Mouse (Mus musculus): ENCODE measurements around the gene Nlrp4c. TPM values are rescaled to one million over a fixed set of nuclear protein-coding genes. Genes with fewer than 3 reads are reported as not detected.
"Not testable (repeated sequence)": the region's sequence is repeated elsewhere in the genome, so short reads cannot be mapped to it uniquely, and the experiment has no call there.

The Nlrp4c gene
- 0.05 TPM in 1 of 2 replicates, not detected in the other for polyA plus RNA-seq (2016; fragmentation: Nextera tagmentation; extraction: Ambion mirVana)

DNA sequence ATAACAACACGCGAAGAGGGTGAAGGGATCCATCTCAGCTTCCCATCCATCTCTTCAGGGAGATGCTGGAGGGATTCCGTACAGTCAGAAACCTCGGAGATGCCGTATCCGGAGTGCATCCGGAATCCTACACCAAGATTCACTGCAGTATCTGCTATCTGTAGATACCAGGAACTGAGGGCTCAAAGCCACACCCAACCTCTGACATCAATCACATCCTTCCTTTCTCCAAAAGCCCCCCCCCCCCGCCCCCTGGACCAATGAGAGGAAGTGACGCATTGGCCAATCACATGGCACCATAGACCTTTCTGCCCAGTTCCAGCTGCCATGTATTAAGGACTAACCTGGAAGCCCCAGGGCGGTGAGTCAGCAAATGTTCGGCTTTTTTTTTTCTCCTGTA lies at the start of gene Nlrp4c:
Nlrp4c (plus strand) TSS at position 301 of the 400 bp plus-strand sequence.
- 85% methylated on average over 11 of the region's 11 CpGs for WGBS
- peaks cover 49% of the 10 kb centered on the region; the same call in 1 of the 2 replicates for H3K9me3 ChIP-seq

GRCm38 (mm10) chr7:6010910-6011309 lies 34.1 kb upstream of the Nlrp4c start, which contains the start of gene Vmn1r65:
Vmn1r65 (minus strand) TSS chr7:6011010.
- Histone ChIP-seq H3K27ac (replicated peaks) (no peak within 1 kb of the TSS), H3K4me1 (no peaks in the 10 kb centered on the region), H3K9me3 (peaks cover 52% of the 10 kb centered on the region), H3K36me3 (replicated peaks) (no peaks in the 10 kb centered on the region), H3K27me3 (replicated peaks; ENCODE audit: low read depth, poor library complexity, severe bottlenecking) (no peaks in the 10 kb centered on the region), H3K4me3 (no peak within 1 kb of the TSS)
- WGBS = 96% methylated on average over 1 of the region's 1 CpGs
- DNase-seq (ENCODE audit: low spot score) = no peak

More for the DNA sequence above, at the start of gene Nlrp4c:
- H3K4me3 ChIP-seq = no peak within 1 kb of the TSS
- H3K4me1 ChIP-seq = no peaks in the 10 kb centered on the region
- H3K27me3 ChIP-seq (replicated peaks; ENCODE audit: low read depth, poor library complexity, severe bottlenecking) = no peaks in the 10 kb centered on the region
- no peak for DNase-seq (ENCODE audit: low spot score)
- H3K36me3 ChIP-seq (replicated peaks) = no peaks in the 10 kb centered on the region
- H3K27ac ChIP-seq (replicated peaks) = no peak within 1 kb of the TSS

DNA sequence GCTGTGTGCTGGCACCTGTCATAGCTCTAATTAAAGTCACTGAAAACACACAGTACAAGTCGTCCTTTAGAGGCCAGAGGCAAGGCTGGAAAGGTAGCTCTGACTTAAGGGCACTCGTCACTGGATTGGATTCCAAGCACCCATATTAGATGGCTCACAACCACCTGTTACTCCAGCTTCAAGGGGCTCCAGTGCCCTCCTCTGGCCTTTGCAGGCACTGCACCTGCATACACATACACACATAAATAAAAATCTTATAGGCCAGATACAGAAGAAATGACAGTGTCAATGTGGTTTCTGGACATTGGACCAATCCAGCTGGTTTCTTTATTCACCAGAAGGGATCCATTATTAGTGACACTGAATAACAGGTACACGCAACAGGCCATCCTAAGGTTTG lies 74.5 kb downstream of the Nlrp4c start:
- no peak for DNase-seq (ENCODE audit: low spot score)
- H3K9me3 ChIP-seq = peaks cover 8% of the 10 kb centered on the region; the same call in 1 of the 2 replicates
- no peaks in the 10 kb centered on the region for H3K4me1 ChIP-seq
- no peaks in the 10 kb centered on the region for H3K36me3 ChIP-seq (replicated peaks)
- no peak overlapping the region for H3K27ac ChIP-seq (replicated peaks)
- no peak overlapping the region for H3K4me3 ChIP-seq
- H3K27me3 ChIP-seq (replicated peaks; ENCODE audit: low read depth, poor library complexity, severe bottlenecking) = no peaks in the 10 kb centered on the region
- 76% methylated on average over 3 of the region's 3 CpGs for WGBS

DNA sequence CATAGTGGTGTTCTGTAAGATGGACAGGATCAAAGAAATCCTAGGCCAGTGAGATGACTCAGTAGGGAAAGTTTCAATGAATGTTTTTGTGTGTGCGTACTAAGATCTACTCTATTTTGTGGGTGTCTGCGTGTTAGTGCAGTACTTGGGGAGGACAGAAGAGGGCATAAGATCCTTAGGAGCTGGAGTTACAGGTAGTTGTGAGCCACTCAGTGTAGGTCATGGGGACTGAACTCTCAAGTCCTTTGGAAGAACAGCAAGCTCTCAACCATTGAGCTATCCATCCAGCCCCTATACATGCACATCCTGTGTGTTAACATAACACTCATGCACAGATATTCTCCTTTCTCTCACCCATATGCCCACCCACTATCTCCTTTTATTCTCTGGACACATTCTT lies 75.1 kb downstream of the Nlrp4c start:
- not testable (repeated sequence) for H3K9me3 ChIP-seq; H3K27ac ChIP-seq (replicated peaks); DNase-seq (ENCODE audit: low spot score); H3K4me1 ChIP-seq; H3K27me3 ChIP-seq (replicated peaks; ENCODE audit: low read depth, poor library complexity, severe bottlenecking); H3K36me3 ChIP-seq (replicated peaks); H3K4me3 ChIP-seq
- 80% methylated on average over 2 of the region's 2 CpGs for WGBS

GRCm38 (mm10) chr7:6121128-6121527 lies 76.2 kb downstream of the Nlrp4c start:
- H3K27ac ChIP-seq (replicated peaks); H3K4me3 ChIP-seq; H3K36me3 ChIP-seq (replicated peaks); H3K9me3 ChIP-seq; DNase-seq (ENCODE audit: low spot score); H3K27me3 ChIP-seq (replicated peaks; ENCODE audit: low read depth, poor library complexity, severe bottlenecking); H3K4me1 ChIP-seq: not testable (repeated sequence)
- WGBS = 72% methylated on average over 1 of the region's 1 CpGs

DNA sequence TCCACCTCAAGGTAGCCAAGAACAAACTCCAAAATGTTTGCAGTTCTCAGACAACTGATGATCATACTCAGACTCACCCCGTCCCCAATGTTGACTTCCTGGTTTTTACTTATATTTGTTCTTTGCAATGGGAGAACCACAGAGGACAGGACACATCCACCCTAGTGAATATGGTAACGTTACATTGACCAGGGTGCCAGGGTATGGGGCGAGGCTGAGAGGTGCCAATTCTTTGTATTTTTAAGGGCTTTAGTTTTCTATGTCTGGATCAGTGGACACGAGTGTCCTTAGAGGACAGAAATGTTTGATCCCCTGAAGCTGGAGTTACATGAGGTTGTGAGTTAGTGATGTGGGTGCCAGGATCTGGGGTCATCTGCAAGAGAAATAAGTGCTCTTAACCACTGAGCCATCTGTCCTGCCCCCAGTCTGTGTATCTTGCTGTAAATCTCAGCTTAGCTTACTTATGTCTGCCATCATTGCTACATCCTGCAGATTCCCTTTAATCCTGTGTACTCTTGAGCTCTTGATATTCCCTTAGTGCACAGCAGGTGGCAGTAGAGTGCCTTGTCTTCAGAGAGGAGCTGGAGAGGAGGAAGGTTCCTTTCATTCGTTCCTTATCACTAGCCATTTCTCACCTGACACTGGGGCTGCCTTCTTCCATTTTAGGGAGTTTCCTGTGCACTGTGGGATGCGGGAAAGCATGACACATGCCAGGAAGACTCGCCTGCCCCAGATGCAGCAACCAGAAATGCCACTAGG lies 81.9 kb downstream of the Nlrp4c start:
- DNase-seq (ENCODE audit: low spot score) = peak; percentile 61
- Histone ChIP-seq H3K9me3 (peaks cover 5% of the 10 kb centered on the region; the same call in 1 of the 2 replicates), H3K27me3 (replicated peaks; ENCODE audit: low read depth, poor library complexity, severe bottlenecking) (no peaks in the 10 kb centered on the region), H3K36me3 (replicated peaks) (peaks cover 19% of the 10 kb centered on the region), H3K4me3 (no peak overlapping the region), H3K4me1 (no peaks in the 10 kb centered on the region), H3K27ac (replicated peaks) (no peak overlapping the region)
- WGBS = 39% methylated on average over 7 of the region's 7 CpGs

GRCm38 (mm10) chr7:6130346-6130745 lies 85.4 kb downstream of the Nlrp4c start:
- H3K27me3 ChIP-seq (replicated peaks; ENCODE audit: low read depth, poor library complexity, severe bottlenecking) = no peaks in the 10 kb centered on the region
- H3K27ac ChIP-seq (replicated peaks) = no peak overlapping the region
- DNase-seq (ENCODE audit: low spot score) = peak; percentile 44
- peaks cover 27% of the 10 kb centered on the region for H3K9me3 ChIP-seq
- H3K4me1 ChIP-seq = no peaks in the 10 kb centered on the region
- WGBS = 48% methylated on average over 4 of the region's 4 CpGs
- no peak overlapping the region for H3K4me3 ChIP-seq
- peaks cover 54% of the 10 kb centered on the region for H3K36me3 ChIP-seq (replicated peaks)

- H3K4me3 ChIP-seq = no peak overlapping the region
- no peaks in the 10 kb centered on the region for H3K27me3 ChIP-seq (replicated peaks; ENCODE audit: low read depth, poor library complexity, severe bottlenecking)
- no peaks in the 10 kb centered on the region for H3K4me1 ChIP-seq
- DNase-seq (ENCODE audit: low spot score) = no peak
- 87% methylated on average over 30 of the region's 30 CpGs for WGBS
- H3K27ac ChIP-seq (replicated peaks) = no peak overlapping the region
- peaks cover 27% of the 10 kb centered on the region for H3K9me3 ChIP-seq
- H3K36me3 ChIP-seq (replicated peaks) = peaks cover 75% of the 10 kb centered on the region
These were observed 87.7 kb downstream of the Nlrp4c start for GRCm38 (mm10) chr7:6132646-6133045.

DNA sequence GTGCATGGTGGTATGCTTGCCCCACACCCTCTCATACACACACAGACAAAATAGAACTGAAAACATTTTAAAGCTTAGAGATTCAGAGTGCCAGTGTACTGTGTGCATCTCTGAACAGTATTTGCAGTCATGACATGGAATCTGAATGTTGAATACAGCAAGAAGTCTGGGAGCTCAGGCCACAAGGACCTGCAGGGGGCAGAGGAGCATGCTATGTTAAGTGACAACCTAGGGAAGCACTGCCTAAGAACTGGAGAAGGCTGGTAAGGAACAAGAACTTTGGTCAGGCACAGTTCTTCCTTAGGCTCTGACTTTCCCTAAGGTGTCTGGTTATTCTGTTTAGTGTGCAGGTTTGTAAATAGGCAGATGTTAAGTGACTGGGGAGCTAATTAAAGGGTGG lies 91.5 kb downstream of the Nlrp4c start:
- H3K9me3 ChIP-seq = peaks cover 26% of the 10 kb centered on the region
- no peak overlapping the region for H3K27ac ChIP-seq (replicated peaks)
- peaks cover 91% of the 10 kb centered on the region for H3K36me3 ChIP-seq (replicated peaks)
- no peak for DNase-seq (ENCODE audit: low spot score)
- no peaks in the 10 kb centered on the region for H3K27me3 ChIP-seq (replicated peaks; ENCODE audit: low read depth, poor library complexity, severe bottlenecking)
- H3K4me1 ChIP-seq = no peaks in the 10 kb centered on the region
- no peak overlapping the region for H3K4me3 ChIP-seq

- Histone ChIP-seq H3K27me3 (replicated peaks; ENCODE audit: low read depth, poor library complexity, severe bottlenecking) (no peaks in the 10 kb centered on the region), H3K9me3 (no peaks in the 10 kb centered on the region), H3K27ac (replicated peaks) (no peak overlapping the region), H3K36me3 (replicated peaks) (peaks cover 70% of the 10 kb centered on the region), H3K4me1 (no peaks in the 10 kb centered on the region), H3K4me3 (no peak overlapping the region)
- 88% methylated on average over 3 of the region's 3 CpGs for WGBS
- no peak for DNase-seq (ENCODE audit: low spot score)
These were observed 94.3 kb downstream of the Nlrp4c start for GRCm38 (mm10) chr7:6139295-6139694.

DNA sequence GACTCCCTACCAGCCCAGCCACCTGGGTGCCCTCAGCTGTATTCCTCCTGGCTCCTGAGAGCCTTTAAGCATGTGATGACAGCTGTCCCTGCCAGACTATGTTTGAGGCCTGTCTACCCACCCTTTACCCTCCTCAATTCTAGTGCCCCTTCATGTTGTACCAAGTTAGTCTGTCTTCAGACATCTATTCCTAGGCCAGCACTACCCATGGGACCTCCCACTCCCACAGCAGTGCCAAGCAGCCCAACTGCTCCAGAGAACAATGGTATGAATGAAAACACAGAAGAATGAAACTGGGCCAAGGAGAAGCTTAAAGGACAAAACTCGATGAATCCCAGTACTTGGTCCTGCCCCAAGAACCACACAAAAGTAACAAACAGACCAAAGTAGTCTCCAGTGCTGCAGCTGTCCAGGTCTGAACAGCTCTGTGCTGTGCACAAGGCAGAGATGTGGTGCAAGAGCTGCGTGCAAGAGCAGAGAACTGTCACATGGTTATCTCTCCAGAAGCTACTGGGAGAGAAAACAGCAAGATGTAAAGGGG lies 99.1 kb downstream of the Nlrp4c start:
- Histone ChIP-seq H3K27me3 (replicated peaks; ENCODE audit: low read depth, poor library complexity, severe bottlenecking) (no peaks in the 10 kb centered on the region), H3K27ac (replicated peaks) (no peak overlapping the region), H3K36me3 (replicated peaks) (peaks cover 28% of the 10 kb centered on the region), H3K9me3 (no peaks in the 10 kb centered on the region), H3K4me1 (peaks cover 5% of the 10 kb centered on the region; the same call in 1 of the 2 replicates), H3K4me3 (no peak overlapping the region)
- DNase-seq (ENCODE audit: low spot score) = no peak
- 94% methylated on average over 2 of the region's 2 CpGs for WGBS

DNA sequence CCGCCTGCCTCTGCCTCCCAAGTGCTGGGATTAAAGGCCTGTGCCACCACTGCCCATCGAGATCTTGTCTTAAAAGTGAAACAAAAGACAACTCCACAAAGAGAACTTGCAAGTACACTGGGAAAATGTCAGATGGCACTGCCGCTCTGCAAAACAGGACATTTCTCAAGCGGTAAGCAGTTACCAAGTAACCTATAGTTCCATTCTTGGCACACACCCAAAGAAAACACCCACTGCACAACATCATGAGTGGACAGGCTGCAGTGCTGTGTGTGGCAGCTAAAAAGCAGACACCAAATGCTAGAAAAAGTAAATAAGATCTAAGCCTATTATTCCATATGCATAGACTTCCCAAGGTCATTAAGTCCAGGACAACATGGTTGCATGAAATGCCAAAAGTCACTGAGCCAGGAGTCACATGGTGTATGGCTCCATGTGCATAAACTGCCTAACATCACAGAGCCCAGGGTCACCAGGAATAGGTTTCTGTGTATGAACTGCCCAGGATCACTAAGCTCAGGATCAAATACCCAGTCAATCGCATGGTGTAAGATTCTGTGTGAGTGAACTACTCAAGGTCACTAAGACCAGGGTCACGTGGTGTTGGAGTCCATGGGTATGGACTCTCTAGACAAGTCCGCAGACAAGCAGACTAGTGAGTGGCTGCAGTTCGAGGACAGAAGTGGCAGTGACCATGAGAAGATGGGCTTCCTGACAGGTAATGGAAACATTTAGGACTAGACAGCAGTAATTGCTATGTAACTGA lies 100.6 kb downstream of the Nlrp4c start:
- peaks cover 5% of the 10 kb centered on the region; the same call in 1 of the 2 replicates for H3K4me1 ChIP-seq
- no peaks in the 10 kb centered on the region for H3K9me3 ChIP-seq
- H3K36me3 ChIP-seq (replicated peaks) = peaks cover 14% of the 10 kb centered on the region
- H3K27me3 ChIP-seq (replicated peaks; ENCODE audit: low read depth, poor library complexity, severe bottlenecking) = no peaks in the 10 kb centered on the region
- DNase-seq (ENCODE audit: low spot score) = no peak
- no peak overlapping the region for H3K27ac ChIP-seq (replicated peaks)
- WGBS = 92% methylated on average over 8 of the region's 8 CpGs
- no peak overlapping the region for H3K4me3 ChIP-seq

Data from embryonic facial prominence, embryonic 10.5 days (tissue).